9 mouse cellular contexts compared by ENCODE assay signal in genomic region chr6:40423774-40424173, GRCm38 (mm10). TPM values are rescaled to one million over a fixed set of nuclear protein-coding genes. Genes with fewer than 3 reads are reported as not detected.
DNase-seq lines count a peak whose midpoint lies in the region; ATAC-seq and TF ChIP-seq lines count a peak whose summit lies in the region.
"Had no signal": no experiment of that assay in that cellular context is flagged by ENCODE, and none has a peak within 500 bp of the region (broad histone marks: within the 10 kb centered on the region; RNA-seq: fewer than 3 reads in every experiment).

No protein-coding gene starts in this region.

- peak; percentile 98 for ATAC-seq in common myeloid progenitor, adult 5-6 weeks (replicated peaks; ENCODE audit: low read depth, poor library complexity, severe bottlenecking)
- 0 out of 2 replicates have a peak, but pooled peaks have one; percentile 28 for ATAC-seq in kidney, embryonic 14.5 days (ENCODE audit: low FRiP score, low TSS enrichment)
- peak; percentile 70 for ATAC-seq in monocyte, adult 5-6 weeks (replicated peaks; ENCODE audit: insufficient number of reproducible peaks, low FRiP score, low TSS enrichment, poor library complexity, severe bottlenecking)

- TF ChIP-seq POLR2A in heart, adult 2 months (IDR thresholded peaks at IDR 0.05; ENCODE audit: insufficient read depth, low read depth, low read length): no peak

- H3K4me3 ChIP-seq in heart, adult 2 months: no peak overlapping the region
- no peak overlapping the region for H3K4me3 ChIP-seq in heart, embryonic 10.5 days
- H3K4me3 ChIP-seq in kidney, embryonic 14.5 days (ENCODE audit: low read length): no peak overlapping the region

- no peak for TF ChIP-seq EP300 in heart, adult 2 months (IDR thresholded peaks at IDR 0.05; ENCODE audit: insufficient read depth, low read depth, low read length)

- no peaks in the 10 kb centered on the region for H3K9me3 ChIP-seq in heart, embryonic 10.5 days
- H3K9me3 ChIP-seq in kidney, embryonic 14.5 days (ENCODE audit: control insufficient read depth, low read length): no peaks in the 10 kb centered on the region

- H3K4me2 ChIP-seq in kidney, embryonic 14.5 days (replicated peaks; ENCODE audit: low read depth, low read length): no peak overlapping the region

- intact Hi-C loops in heart, adult 2 months (cut with DNase I): no loop called here

- DNase-seq in heart, adult 2 months: peak in 1 of 2 experiments; percentile 33
- DNase-seq in heart, embryonic 10.5 days (ENCODE audit: low spot score): no peak
- peak; percentile 72 for DNase-seq in 416B (ENCODE audit: low read depth)
- DNase-seq in MN1 (ENCODE audit: low spot score): peak; percentile 28
- no peak for DNase-seq in gastrocnemius, postnatal 4 days (ENCODE audit: low spot score in 2 of 2)

- WGBS in heart, adult 2 months: 59% methylated on average over 1 of the region's 1 CpGs
- WGBS in heart, embryonic 10.5 days: 46% methylated on average over 1 of the region's 1 CpGs
- 92% methylated on average over 1 of the region's 1 CpGs for WGBS in kidney, embryonic 14.5 days

- no peak overlapping the region for H3K27ac ChIP-seq in heart, adult 2 months
- H3K27ac ChIP-seq in heart, embryonic 10.5 days: no peak overlapping the region
- H3K27ac ChIP-seq in kidney, embryonic 14.5 days (ENCODE audit: low read depth, low read length): no peak overlapping the region

- no peaks in the 10 kb centered on the region; the same call in 1 of the 2 replicates for H3K79me2 ChIP-seq in heart, adult 2 months (replicated peaks; ENCODE audit: control insufficient read depth, insufficient read depth, low read length)

- no peaks in the 10 kb centered on the region for H3K27me3 ChIP-seq in heart, adult 2 months (ENCODE audit: control insufficient read depth, insufficient read depth, low read length)
- no peaks in the 10 kb centered on the region for H3K27me3 ChIP-seq in heart, embryonic 10.5 days (ENCODE audit: insufficient read depth, poor library complexity, severe bottlenecking)
- no peaks in the 10 kb centered on the region for H3K27me3 ChIP-seq in kidney, embryonic 14.5 days (ENCODE audit: control insufficient read depth, insufficient read depth, low read length)

- no peaks in the 10 kb centered on the region for H3K36me3 ChIP-seq in heart, adult 2 months (ENCODE audit: control insufficient read depth, insufficient read depth, low read length)
- no peaks in the 10 kb centered on the region for H3K36me3 ChIP-seq in heart, embryonic 10.5 days
- H3K36me3 ChIP-seq in kidney, embryonic 14.5 days (ENCODE audit: control insufficient read depth, insufficient read depth, low read length): 0 out of 2 replicates have a peak, but pooled peaks cover 3% of the 10 kb centered on the region

- TF ChIP-seq CTCF in heart, adult 2 months (IDR thresholded peaks at IDR 0.05): peak; percentile 77

- H3K4me1 ChIP-seq in heart, adult 2 months (ENCODE audit: control insufficient read depth, insufficient read depth, low read length): no peaks in the 10 kb centered on the region
- H3K4me1 ChIP-seq in heart, embryonic 10.5 days: no peaks in the 10 kb centered on the region
- no peaks in the 10 kb centered on the region for H3K4me1 ChIP-seq in kidney, embryonic 14.5 days (ENCODE audit: control insufficient read depth, insufficient read depth, low read length)

- H3K9ac ChIP-seq in heart, adult 2 months (ENCODE audit: low read depth, low read length): no peak overlapping the region
- H3K9ac ChIP-seq in kidney, embryonic 14.5 days (ENCODE audit: low read depth, low read length): no peak overlapping the region

RNA-seq across cellular contexts. Expression of gene E330009J07Rik, which starts 12.2 kb away (rescaled TPM):
- 1 to 10 TPM; 2.5 to 4.5 TPM for total RNA-seq in heart, adult 2 months (2021)
- polyA plus RNA-seq in heart, adult 2 months (2012; rRNA removed): 1.7 and 3.5 TPM in 2 replicates
- 3.6 and 6.8 TPM in 2 replicates for polyA plus RNA-seq in heart, embryonic 10.5 days (2016; fragmentation: Nextera tagmentation; extraction: Ambion mirVana)
- total RNA-seq in common myeloid progenitor, adult 5-6 weeks (2017): 4.1 and 6.6 TPM in 2 replicates
- 14.0 and 17.7 TPM in 2 replicates for polyA plus RNA-seq in kidney, embryonic 14.5 days (2014; fragmentation: Nextera tagmentation; extraction: Ambion mirVana)
- 6.1 to 9.0 TPM (median 8.2 TPM) in 3 replicates for total RNA-seq in monocyte, adult 5-6 weeks (2017)
- total RNA-seq in gastrocnemius, postnatal 4 days (2021): 1 to 10 TPM; 3.9 to 5.4 TPM

RNA-seq across cellular contexts. Expression of gene Wee2, which starts 15.1 kb away (rescaled TPM):
- not detected for total RNA-seq in heart, adult 2 months (2021)
- not detected in 2 replicates for polyA plus RNA-seq in heart, adult 2 months (2012; rRNA removed)
- 0.04 TPM in 1 of 2 replicates, not detected in the other for polyA plus RNA-seq in heart, embryonic 10.5 days (2016; fragmentation: Nextera tagmentation; extraction: Ambion mirVana)
- total RNA-seq in common myeloid progenitor, adult 5-6 weeks (2017): not detected in 2 replicates
- polyA plus RNA-seq in kidney, embryonic 14.5 days (2014; fragmentation: Nextera tagmentation; extraction: Ambion mirVana): 0.09 TPM in 1 of 2 replicates, not detected in the other
- 0.19 TPM in 1 of 3 replicates, not detected in the others for total RNA-seq in monocyte, adult 5-6 weeks (2017)
- not detected for total RNA-seq in gastrocnemius, postnatal 4 days (2021)
- total RNA-seq: layer of hippocampus, postnatal 14 days had no signal

RNA-seq across cellular contexts. Expression of gene Ssbp1, which starts 47.4 kb away (rescaled TPM):
- total RNA-seq in heart, adult 2 months (2021): 10 to 100 TPM; 32.0 to 36.5 TPM
- 12.7 and 18.3 TPM in 2 replicates for polyA plus RNA-seq in heart, adult 2 months (2012; rRNA removed)
- 122 and 162 TPM in 2 replicates for polyA plus RNA-seq in heart, embryonic 10.5 days (2016; fragmentation: Nextera tagmentation; extraction: Ambion mirVana)
- total RNA-seq in common myeloid progenitor, adult 5-6 weeks (2017): 133 and 134 TPM in 2 replicates
- polyA plus RNA-seq in kidney, embryonic 14.5 days (2014; fragmentation: Nextera tagmentation; extraction: Ambion mirVana): 177 and 241 TPM in 2 replicates
- total RNA-seq in monocyte, adult 5-6 weeks (2017): 42.9 to 67.8 TPM (median 47.2 TPM) in 3 replicates
- 10 to 100 TPM; 35.7 to 41.4 TPM for total RNA-seq in gastrocnemius, postnatal 4 days (2021)

Comparison
In these comparisons a context has a peak if more than half of its experiments do, and no peak if none do; other contexts are left out.
1. DNase-seq: peak in 416B (single experiment) and MN1 (single experiment); none in heart, embryonic 10.5 days (single experiment) and gastrocnemius, postnatal 4 days (0 of 2).
2. ATAC-seq: peak in every context shown above with its lines; median percentile 98 in common myeloid progenitor, adult 5-6 weeks; 70 in monocyte, adult 5-6 weeks; 28 in kidney, embryonic 14.5 days.